ENCODE assay signal across 22 mouse cellular contexts in genomic region chr12:80602432-80602831, GRCm38 (mm10).
"Had no signal": no experiment of that assay in that cellular context is flagged by ENCODE, and none has a peak within 500 bp of the region (broad histone marks: within the 10 kb centered on the region; RNA-seq: fewer than 3 reads in every experiment).

No protein-coding gene starts in this region.

- H3K27ac ChIP-seq: gastrocnemius, adult 2 months; heart, embryonic 10.5 days; hindbrain, embryonic 13.5 days; hindbrain, embryonic 15.5 days; hindbrain, postnatal 0 days; kidney, postnatal 0 days; limb, embryonic 13.5 days; limb, embryonic 15.5 days; liver, embryonic 12.5 days; liver, embryonic 14.5 days had no signal

- H3K9ac ChIP-seq: heart, embryonic 12.5 days; hindbrain, embryonic 13.5 days; hindbrain, embryonic 15.5 days; limb, embryonic 13.5 days; limb, embryonic 15.5 days; liver, embryonic 12.5 days; liver, embryonic 14.5 days had no signal

- DNase-seq: gastrocnemius, adult 2 months; gastrocnemius, postnatal 10 days; gastrocnemius, postnatal 25 days; heart, adult 18-20 months; heart, postnatal 10 days; heart, postnatal 36 days; kidney, adult 18-20 months; kidney, adult 8-10 months; kidney, postnatal 14 days; kidney, postnatal 36 days; layer of hippocampus, postnatal 36 days had no signal

- ATAC-seq: intestine, embryonic 16.5 days; liver, embryonic 12.5 days had no signal

- H3K9me3 ChIP-seq: heart, embryonic 10.5 days; heart, embryonic 12.5 days; hindbrain, embryonic 13.5 days; hindbrain, embryonic 15.5 days; limb, embryonic 13.5 days; limb, embryonic 15.5 days; liver, embryonic 12.5 days had no signal

- H3K4me2 ChIP-seq: heart, embryonic 12.5 days; hindbrain, embryonic 13.5 days; hindbrain, embryonic 15.5 days; limb, embryonic 15.5 days; liver, embryonic 12.5 days had no signal

- H3K27me3 ChIP-seq: heart, embryonic 12.5 days; hindbrain, embryonic 13.5 days; hindbrain, embryonic 15.5 days; limb, embryonic 13.5 days; limb, embryonic 15.5 days had no signal

- H3K4me3 ChIP-seq: gastrocnemius, adult 2 months; heart, embryonic 10.5 days; heart, embryonic 12.5 days; hindbrain, embryonic 13.5 days; hindbrain, embryonic 15.5 days; limb, embryonic 13.5 days; limb, embryonic 15.5 days; liver, embryonic 12.5 days had no signal

- H3K36me3 ChIP-seq: heart, embryonic 10.5 days; heart, embryonic 12.5 days; hindbrain, embryonic 15.5 days; limb, embryonic 13.5 days; limb, embryonic 15.5 days; liver, embryonic 12.5 days had no signal
